Comparison of ENCODE assay signal across 8 mouse cellular contexts in genomic region chr9:108480813-108481519, GRCm38 (mm10). TPM values are rescaled to one million over a fixed set of nuclear protein-coding genes. Genes with fewer than 3 reads are reported as not detected.
DNase-seq lines count a peak whose midpoint lies in the region; ATAC-seq and TF ChIP-seq lines count a peak whose summit lies in the region.

No protein-coding gene starts in this region.

- H3K4me1 ChIP-seq in forebrain, embryonic 10.5 days = peaks cover 37% of the 10 kb centered on the region
- peaks cover 19% of the 10 kb centered on the region for H3K4me1 ChIP-seq in forebrain, embryonic 15.5 days
- peaks cover 13% of the 10 kb centered on the region for H3K4me1 ChIP-seq in kidney, postnatal 0 days (replicated peaks; ENCODE audit: insufficient read depth, low read length)
- H3K4me1 ChIP-seq in heart, embryonic 16.5 days (ENCODE audit: control insufficient read depth, insufficient read depth, low read length) = peaks cover 29% of the 10 kb centered on the region
- peaks cover 18% of the 10 kb centered on the region for H3K4me1 ChIP-seq in midbrain, embryonic 15.5 days

- H3K27ac ChIP-seq in forebrain, embryonic 10.5 days = peak overlapping the region; percentile 91; the same call in 1 of the 2 replicates
- H3K27ac ChIP-seq in forebrain, embryonic 15.5 days (replicated peaks) = no peak overlapping the region
- H3K27ac ChIP-seq in kidney, postnatal 0 days = no peak overlapping the region
- H3K27ac ChIP-seq in heart, embryonic 16.5 days (ENCODE audit: low read length) = peak overlapping the region; percentile 87
- no peak overlapping the region for H3K27ac ChIP-seq in midbrain, embryonic 15.5 days

- no peaks in the 10 kb centered on the region for H3K27me3 ChIP-seq in forebrain, embryonic 10.5 days (ENCODE audit: poor library complexity, severe bottlenecking)
- no peaks in the 10 kb centered on the region for H3K27me3 ChIP-seq in forebrain, embryonic 15.5 days
- H3K27me3 ChIP-seq in kidney, postnatal 0 days (ENCODE audit: insufficient read depth, low read length) = no peaks in the 10 kb centered on the region
- no peaks in the 10 kb centered on the region for H3K27me3 ChIP-seq in heart, embryonic 16.5 days (ENCODE audit: control insufficient read depth, insufficient read depth, low read length)
- no peaks in the 10 kb centered on the region for H3K27me3 ChIP-seq in midbrain, embryonic 15.5 days (replicated peaks)

- no peak overlapping the region for H3K9ac ChIP-seq in forebrain, embryonic 15.5 days (replicated peaks)
- H3K9ac ChIP-seq in kidney, postnatal 0 days (ENCODE audit: low read depth, low read length) = peak overlapping the region; percentile 85; the same call in 1 of the 2 replicates
- H3K9ac ChIP-seq in heart, embryonic 16.5 days (ENCODE audit: low read length) = peak overlapping the region; percentile 85
- no peak overlapping the region for H3K9ac ChIP-seq in midbrain, embryonic 15.5 days

- H3K9me3 ChIP-seq in forebrain, embryonic 10.5 days = no peaks in the 10 kb centered on the region
- H3K9me3 ChIP-seq in forebrain, embryonic 15.5 days = no peaks in the 10 kb centered on the region
- no peaks in the 10 kb centered on the region for H3K9me3 ChIP-seq in kidney, postnatal 0 days (replicated peaks; ENCODE audit: low read length)
- no peaks in the 10 kb centered on the region for H3K9me3 ChIP-seq in heart, embryonic 16.5 days (replicated peaks; ENCODE audit: control insufficient read depth, low read length)
- H3K9me3 ChIP-seq in midbrain, embryonic 15.5 days = no peaks in the 10 kb centered on the region

- no peak for TF ChIP-seq CTCF in kidney, postnatal 0 days (IDR thresholded peaks at IDR 0.05; ENCODE audit: low read depth)

- 94% methylated on average over 28 of the region's 28 CpGs for WGBS in forebrain, embryonic 10.5 days
- 93% methylated on average over 28 of the region's 28 CpGs for WGBS in forebrain, embryonic 15.5 days
- 88% methylated on average over 28 of the region's 28 CpGs for WGBS in kidney, postnatal 0 days
- WGBS in heart, embryonic 16.5 days = 83% methylated on average over 28 of the region's 28 CpGs
- WGBS in midbrain, embryonic 15.5 days = 92% methylated on average over 28 of the region's 28 CpGs

- no peak for ATAC-seq in forebrain, embryonic 15.5 days (replicated peaks)
- ATAC-seq in kidney, postnatal 0 days (replicated peaks; ENCODE audit: low FRiP score, low read depth) = no peak
- ATAC-seq in heart, embryonic 16.5 days (replicated peaks; ENCODE audit: extremely low read depth, insufficient read depth, low FRiP score) = no peak
- no peak for ATAC-seq in midbrain, embryonic 15.5 days (replicated peaks)
- ATAC-seq in activated CD4-positive, CD25-positive, alpha-beta regulatory T cell, adult 4 months = no peak

- H3K4me2 ChIP-seq in forebrain, embryonic 15.5 days (replicated peaks) = no peak overlapping the region
- H3K4me2 ChIP-seq in kidney, postnatal 0 days (ENCODE audit: low read length) = peak overlapping the region; percentile 86; the same call in 1 of the 2 replicates
- H3K4me2 ChIP-seq in heart, embryonic 16.5 days (ENCODE audit: low read depth, low read length) = peak overlapping the region; percentile 93
- 0 out of 2 replicates have a peak overlapping the region, but pooled peaks have one; percentile 54 for H3K4me2 ChIP-seq in midbrain, embryonic 15.5 days

- peaks cover 51% of the 10 kb centered on the region for H3K36me3 ChIP-seq in forebrain, embryonic 10.5 days (replicated peaks)
- H3K36me3 ChIP-seq in forebrain, embryonic 15.5 days = no peaks in the 10 kb centered on the region
- peaks cover 32% of the 10 kb centered on the region for H3K36me3 ChIP-seq in kidney, postnatal 0 days (ENCODE audit: insufficient read depth, low read length)
- peaks cover 41% of the 10 kb centered on the region for H3K36me3 ChIP-seq in heart, embryonic 16.5 days (ENCODE audit: control insufficient read depth, insufficient read depth)
- H3K36me3 ChIP-seq in midbrain, embryonic 15.5 days (replicated peaks) = no peaks in the 10 kb centered on the region

- peak overlapping the region; percentile 64; the same call in 1 of the 2 replicates for H3K4me3 ChIP-seq in forebrain, embryonic 10.5 days
- H3K4me3 ChIP-seq in forebrain, embryonic 15.5 days = no peak overlapping the region
- H3K4me3 ChIP-seq in kidney, postnatal 0 days (replicated peaks; ENCODE audit: low read depth, low read length) = no peak overlapping the region
- peak overlapping the region; percentile 72 for H3K4me3 ChIP-seq in heart, embryonic 16.5 days (ENCODE audit: low read length)
- no peak overlapping the region for H3K4me3 ChIP-seq in midbrain, embryonic 15.5 days

- intact Hi-C loops in gastrocnemius, postnatal 36 days (cut with DNase I) = no loop called here

- no peak for DNase-seq in forebrain, embryonic 10.5 days (ENCODE audit: extremely low spot score, low spot score)
- no peak for DNase-seq in kidney, postnatal 0 days (ENCODE audit: low spot score)
- no peak for DNase-seq in kidney, adult 11 months
- no peak for DNase-seq in gastrocnemius, postnatal 36 days

RNA-seq across cellular contexts. Expression of gene Lamb2, which starts 1.4 kb away (rescaled TPM):
- polyA plus RNA-seq in forebrain, embryonic 10.5 days (2016; fragmentation: Nextera tagmentation; extraction: Ambion mirVana) = 34.8 and 40.8 TPM in 2 replicates
- 15.7 and 18.8 TPM in 2 replicates for polyA plus RNA-seq in forebrain, embryonic 15.5 days (2015; fragmentation: Nextera tagmentation; extraction: Ambion mirVana)
- 35.6 and 38.9 TPM in 2 replicates for polyA plus RNA-seq in kidney, postnatal 0 days (2015; fragmentation: Nextera tagmentation; extraction: Ambion mirVana)
- 67.1 and 77.7 TPM in 2 replicates for polyA plus RNA-seq in heart, embryonic 16.5 days (2015; fragmentation: Nextera tagmentation; extraction: Ambion mirVana)
- 19.1 and 22.7 TPM in 2 replicates for polyA plus RNA-seq in midbrain, embryonic 15.5 days (2015; fragmentation: Nextera tagmentation; extraction: Ambion mirVana)
- 100 to 1,000 TPM; 118 to 129 TPM for total RNA-seq in gastrocnemius, postnatal 36 days (2021)
- under 1 TPM; 0.15 to 0.25 TPM for polyA plus RNA-seq in activated CD4-positive, CD25-positive, alpha-beta regulatory T cell, adult 4 months (2017; shearing (Covaris generic))

RNA-seq across cellular contexts. Expression of gene Usp19, which starts 9.4 kb away (rescaled TPM):
- polyA plus RNA-seq in forebrain, embryonic 10.5 days (2016; fragmentation: Nextera tagmentation; extraction: Ambion mirVana) = 76.1 and 79.9 TPM in 2 replicates
- polyA plus RNA-seq in forebrain, embryonic 15.5 days (2015; fragmentation: Nextera tagmentation; extraction: Ambion mirVana) = 90.1 and 95.4 TPM in 2 replicates
- 43.8 and 47.4 TPM in 2 replicates for polyA plus RNA-seq in kidney, postnatal 0 days (2015; fragmentation: Nextera tagmentation; extraction: Ambion mirVana)
- polyA plus RNA-seq in heart, embryonic 16.5 days (2015; fragmentation: Nextera tagmentation; extraction: Ambion mirVana) = 60.1 and 63.5 TPM in 2 replicates
- polyA plus RNA-seq in midbrain, embryonic 15.5 days (2015; fragmentation: Nextera tagmentation; extraction: Ambion mirVana) = 87.1 and 94.3 TPM in 2 replicates
- 100 to 1,000 TPM; 105 to 120 TPM for total RNA-seq in gastrocnemius, postnatal 36 days (2021)
- polyA plus RNA-seq in activated CD4-positive, CD25-positive, alpha-beta regulatory T cell, adult 4 months (2017; shearing (Covaris generic)) = 10 to 100 TPM; 14.6 to 18.3 TPM

RNA-seq across cellular contexts. Expression of gene Klhdc8b, which starts 19.6 kb away (rescaled TPM):
- 33.1 and 40.3 TPM in 2 replicates for polyA plus RNA-seq in forebrain, embryonic 10.5 days (2016; fragmentation: Nextera tagmentation; extraction: Ambion mirVana)
- polyA plus RNA-seq in forebrain, embryonic 15.5 days (2015; fragmentation: Nextera tagmentation; extraction: Ambion mirVana) = 55.7 and 62.2 TPM in 2 replicates
- polyA plus RNA-seq in kidney, postnatal 0 days (2015; fragmentation: Nextera tagmentation; extraction: Ambion mirVana) = 31.1 and 33.5 TPM in 2 replicates
- 103 and 110 TPM in 2 replicates for polyA plus RNA-seq in heart, embryonic 16.5 days (2015; fragmentation: Nextera tagmentation; extraction: Ambion mirVana)
- polyA plus RNA-seq in midbrain, embryonic 15.5 days (2015; fragmentation: Nextera tagmentation; extraction: Ambion mirVana) = 82.8 and 87.3 TPM in 2 replicates
- total RNA-seq in gastrocnemius, postnatal 36 days (2021) = 1 to 10 TPM; 1.7 to 3.1 TPM
- 1 to 10 TPM; 1.6 to 2.1 TPM for polyA plus RNA-seq in activated CD4-positive, CD25-positive, alpha-beta regulatory T cell, adult 4 months (2017; shearing (Covaris generic))

RNA-seq across cellular contexts. Expression of gene Ccdc71, which starts 20.6 kb away (rescaled TPM):
- polyA plus RNA-seq in forebrain, embryonic 10.5 days (2016; fragmentation: Nextera tagmentation; extraction: Ambion mirVana) = 53.6 and 54.1 TPM in 2 replicates
- 60.9 and 61.6 TPM in 2 replicates for polyA plus RNA-seq in forebrain, embryonic 15.5 days (2015; fragmentation: Nextera tagmentation; extraction: Ambion mirVana)
- 49.5 and 55.3 TPM in 2 replicates for polyA plus RNA-seq in kidney, postnatal 0 days (2015; fragmentation: Nextera tagmentation; extraction: Ambion mirVana)
- polyA plus RNA-seq in heart, embryonic 16.5 days (2015; fragmentation: Nextera tagmentation; extraction: Ambion mirVana) = 39.8 and 44.3 TPM in 2 replicates
- 70.2 and 71.4 TPM in 2 replicates for polyA plus RNA-seq in midbrain, embryonic 15.5 days (2015; fragmentation: Nextera tagmentation; extraction: Ambion mirVana)
- 10 to 100 TPM; 13.3 to 20.0 TPM for total RNA-seq in gastrocnemius, postnatal 36 days (2021)
- 10 to 100 TPM; 22.5 to 31.5 TPM for polyA plus RNA-seq in activated CD4-positive, CD25-positive, alpha-beta regulatory T cell, adult 4 months (2017; shearing (Covaris generic))

RNA-seq across cellular contexts. Expression of gene Qars, which starts 26.5 kb away (rescaled TPM):
- polyA plus RNA-seq in forebrain, embryonic 10.5 days (2016; fragmentation: Nextera tagmentation; extraction: Ambion mirVana) = 113 and 117 TPM in 2 replicates
- 70.1 and 72.6 TPM in 2 replicates for polyA plus RNA-seq in forebrain, embryonic 15.5 days (2015; fragmentation: Nextera tagmentation; extraction: Ambion mirVana)
- 87.9 and 94.1 TPM in 2 replicates for polyA plus RNA-seq in kidney, postnatal 0 days (2015; fragmentation: Nextera tagmentation; extraction: Ambion mirVana)
- polyA plus RNA-seq in heart, embryonic 16.5 days (2015; fragmentation: Nextera tagmentation; extraction: Ambion mirVana) = 70.4 and 83.2 TPM in 2 replicates
- 64.0 and 64.6 TPM in 2 replicates for polyA plus RNA-seq in midbrain, embryonic 15.5 days (2015; fragmentation: Nextera tagmentation; extraction: Ambion mirVana)
- total RNA-seq in gastrocnemius, postnatal 36 days (2021) = 10 to 100 TPM; 69.7 to 81.7 TPM
- polyA plus RNA-seq in activated CD4-positive, CD25-positive, alpha-beta regulatory T cell, adult 4 months (2017; shearing (Covaris generic)) = 100 to 1,000 TPM; 131 to 141 TPM

Comparison
In these comparisons a context has a peak if more than half of its experiments do, and no peak if none do; other contexts are left out.
1. H3K27ac ChIP-seq: peak in forebrain, embryonic 10.5 days (single experiment) and heart, embryonic 16.5 days (single experiment); none in forebrain, embryonic 15.5 days (single experiment), kidney, postnatal 0 days (single experiment) and midbrain, embryonic 15.5 days (single experiment).
2. H3K4me3 ChIP-seq: peak in forebrain, embryonic 10.5 days (single experiment) and heart, embryonic 16.5 days (single experiment); none in forebrain, embryonic 15.5 days (single experiment), kidney, postnatal 0 days (single experiment) and midbrain, embryonic 15.5 days (single experiment).
3. H3K9ac ChIP-seq: peak in kidney, postnatal 0 days (single experiment) and heart, embryonic 16.5 days (single experiment); none in forebrain, embryonic 15.5 days (single experiment) and midbrain, embryonic 15.5 days (single experiment).
4. RNA of gene Lamb2, which starts 1.4 kb away (polyA plus RNA-seq): 67.1 to 77.7 TPM in heart, embryonic 16.5 days, 35.6 to 38.9 TPM in kidney, postnatal 0 days, 34.8 to 40.8 TPM in forebrain, embryonic 10.5 days, 19.1 to 22.7 TPM in midbrain, embryonic 15.5 days and 15.7 to 18.8 TPM in forebrain, embryonic 15.5 days; 0.15 to 0.25 TPM in activated CD4-positive, CD25-positive, alpha-beta regulatory T cell, adult 4 months; every median in the first group is over 10 times any median in the second.
5. RNA of gene Klhdc8b, which starts 19.6 kb away (polyA plus RNA-seq): 103 to 110 TPM in heart, embryonic 16.5 days, 82.8 to 87.3 TPM in midbrain, embryonic 15.5 days, 55.7 to 62.2 TPM in forebrain, embryonic 15.5 days, 33.1 to 40.3 TPM in forebrain, embryonic 10.5 days and 31.1 to 33.5 TPM in kidney, postnatal 0 days; 1.6 to 2.1 TPM in activated CD4-positive, CD25-positive, alpha-beta regulatory T cell, adult 4 months; every median in the first group is over 10 times any median in the second.